Mouse (Mus musculus) brain, embryonic 14.5 days (tissue): Measurements from ENCODE around the gene Ahnak2. TPM values are rescaled to one million over a fixed set of nuclear protein-coding genes. Genes with fewer than 3 reads are reported as not detected.
A peak's percentile ranks its signal among the peaks of the same experiment; 100 is the strongest.

Experiments
- DNase-seq: peaks from one replicate; pipeline ENCODE4 v3.0.0-alpha.2; 2011; ENCODE audit warnings: low read depth
- CTCF ChIP-seq: fragments of 200-500 bp; IDR thresholded peaks from 2 replicates; pipeline ENCODE4 v1.5.1; 2012; ENCODE audit warnings: inconsistent platforms, mild to moderate bottlenecking, moderate library complexity, borderline replicate concordance; ENCODE audit not compliant: insufficient read depth, insufficient read length; ENCODE audit errors: extremely low read depth
- POLR2A ChIP-seq: fragments of 200-500 bp; IDR thresholded peaks from 2 replicates; pipeline ENCODE4 v1.6.1; 2012; ENCODE audit warnings: mild to moderate bottlenecking, inconsistent platforms, borderline replicate concordance; ENCODE audit not compliant: poor library complexity, insufficient read depth, insufficient read length, severe bottlenecking; ENCODE audit errors: extremely low read depth
- polyA plus RNA-seq: library from polyadenylated mRNA; depleted of rRNA; stranded (reverse); fragments of >200 nt; gene quantifications from 2 replicates; pipeline ENCODE4 v1.2.3, GENCODE M21; 2012

The Ahnak2 gene
- polyA plus RNA-seq, 1 experiment = 1.6 TPM

DNA sequence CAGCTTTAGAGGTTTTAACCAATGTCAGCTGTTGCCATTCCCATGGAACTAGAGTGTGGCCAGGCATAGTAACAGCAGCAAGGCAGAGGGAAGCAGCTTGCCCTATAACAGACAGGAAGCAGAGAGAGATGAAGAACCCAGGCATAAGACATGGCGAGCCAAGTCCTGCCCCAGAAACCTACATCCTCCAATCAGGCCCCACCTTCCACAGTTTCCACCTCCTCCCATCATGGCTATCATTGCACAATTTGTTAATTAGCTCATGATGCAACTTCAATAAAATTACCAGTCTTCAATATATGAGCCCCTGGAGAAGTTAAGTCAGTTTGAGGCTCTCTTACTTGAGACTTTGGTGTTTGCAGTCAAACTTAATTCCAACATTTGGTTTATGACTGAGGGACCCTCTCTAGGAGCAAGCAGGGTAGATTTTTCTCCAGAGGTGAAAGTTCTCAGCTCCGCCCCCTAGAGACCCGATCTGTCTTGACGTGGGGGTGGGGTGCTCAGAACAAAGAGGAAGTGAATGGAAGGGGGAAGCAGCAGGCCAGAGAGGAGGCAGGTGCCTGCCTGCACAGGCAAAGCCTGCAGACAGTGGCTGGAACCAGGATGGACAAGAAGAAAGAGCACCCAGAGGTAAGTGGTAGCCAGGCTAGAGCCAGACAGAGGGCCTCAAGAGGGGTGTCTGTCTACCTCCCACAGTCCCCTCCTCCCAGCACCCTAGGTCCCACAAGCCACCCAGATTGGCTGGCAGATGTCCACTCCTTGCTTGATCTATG, 42.1 kb downstream of the Ahnak2 start, which contains the start of gene Pld4:
Gene Pld4, plus strand, starts transcription at position 502 of the 773 bp plus-strand sequence.
- TF ChIP-seq CTCF = no peak
- TF ChIP-seq POLR2A = no peak
- DNase-seq = no peak

DNA sequence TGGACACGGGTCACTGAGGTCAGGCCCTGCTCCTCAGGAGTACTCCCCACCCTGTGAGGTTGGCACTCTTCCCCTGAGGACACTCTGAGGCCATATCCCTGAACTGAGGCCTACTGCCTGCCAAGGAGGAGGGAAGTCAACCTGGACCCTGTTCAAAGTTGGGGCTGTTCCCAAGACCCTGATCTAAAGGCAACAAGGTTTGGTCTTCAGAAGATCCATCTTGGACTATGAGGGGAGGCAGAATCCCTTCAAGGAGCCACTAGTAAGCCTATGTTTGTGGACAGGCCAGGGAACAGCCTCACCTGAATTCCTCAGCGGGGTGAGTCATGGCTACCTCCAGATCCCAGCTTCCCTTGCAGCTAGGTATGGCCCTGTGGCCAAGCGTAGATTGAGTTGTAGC, 43.0 kb downstream of the Ahnak2 start:
- TF ChIP-seq POLR2A = no peak
- TF ChIP-seq CTCF = no peak
- no peak for DNase-seq

- TF ChIP-seq CTCF = no peak
- DNase-seq = no peak
Observed at GRCm38 (mm10) chr12:112757896-112758295, 44.6 kb downstream of the Ahnak2 start.

DNA sequence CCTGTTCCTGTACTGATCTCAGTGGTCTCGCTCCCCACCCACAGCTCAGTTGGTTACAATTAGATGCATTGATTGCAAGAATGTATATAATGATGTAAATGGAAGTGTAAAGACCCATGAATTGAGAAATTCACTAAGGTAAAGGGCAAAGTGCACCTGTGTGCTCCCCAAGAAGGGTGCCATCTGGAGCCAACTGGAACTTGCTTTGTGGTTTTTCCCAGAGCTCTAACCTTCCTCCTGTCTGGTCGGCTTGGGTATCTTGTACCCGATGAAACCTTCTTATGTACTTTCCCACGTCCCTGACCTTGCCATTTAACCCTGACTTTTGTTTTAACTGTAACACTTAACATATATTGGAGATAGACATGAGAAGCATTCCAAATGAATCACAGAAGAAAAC, 46.6 kb downstream of the Ahnak2 start:
- TF ChIP-seq CTCF (no peak), POLR2A (no peak)
- DNase-seq = no peak

DNA sequence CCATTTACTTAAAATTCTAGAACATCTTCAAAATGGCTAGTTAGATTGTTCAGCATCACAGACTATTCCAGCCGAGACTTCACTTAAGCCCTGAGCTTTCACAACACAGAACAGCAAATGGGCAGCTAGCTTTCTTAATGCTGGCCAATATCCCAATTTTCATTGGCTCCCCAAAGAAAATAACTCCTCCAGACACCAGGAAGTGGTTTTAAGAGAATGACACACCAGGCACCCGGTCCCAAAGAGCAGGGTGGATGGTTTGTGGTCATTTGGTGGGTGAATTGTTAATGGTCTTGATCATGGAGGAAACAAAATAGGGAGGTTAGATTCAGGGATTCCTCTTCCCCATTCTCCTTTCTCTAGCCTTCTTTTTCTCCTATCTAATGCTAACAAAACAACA, 50.1 kb downstream of the Ahnak2 start:
- no peak for TF ChIP-seq CTCF
- TF ChIP-seq POLR2A = no peak
- no peak for DNase-seq

DNA sequence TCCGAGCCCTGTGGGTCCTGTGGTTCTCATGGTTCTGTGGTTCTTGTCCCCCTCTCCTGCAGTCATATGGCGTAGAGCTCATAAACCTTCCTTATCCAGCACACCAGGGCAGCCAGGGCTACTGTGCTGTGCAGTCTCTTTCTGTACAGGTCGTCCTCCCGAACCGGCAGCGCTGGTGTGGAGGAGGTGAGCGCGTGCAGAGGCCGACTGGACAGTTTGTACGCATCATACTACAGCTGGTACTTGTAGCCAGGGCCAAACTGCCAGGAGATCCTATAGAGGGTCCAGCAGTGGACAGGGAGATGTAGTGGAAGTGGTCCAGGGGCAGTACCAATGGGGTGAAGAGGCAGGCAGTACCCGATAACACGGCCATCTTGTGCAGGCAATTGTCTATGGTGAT, 51.5 kb downstream of the Ahnak2 start:
- TF ChIP-seq POLR2A = no peak
- TF ChIP-seq CTCF = no peak
- DNase-seq = no peak

- TF ChIP-seq POLR2A = no peak
- no peak for TF ChIP-seq CTCF
- no peak for DNase-seq
Observed at GRCm38 (mm10) chr12:112747606-112747970, 54.9 kb downstream of the Ahnak2 start.

DNA sequence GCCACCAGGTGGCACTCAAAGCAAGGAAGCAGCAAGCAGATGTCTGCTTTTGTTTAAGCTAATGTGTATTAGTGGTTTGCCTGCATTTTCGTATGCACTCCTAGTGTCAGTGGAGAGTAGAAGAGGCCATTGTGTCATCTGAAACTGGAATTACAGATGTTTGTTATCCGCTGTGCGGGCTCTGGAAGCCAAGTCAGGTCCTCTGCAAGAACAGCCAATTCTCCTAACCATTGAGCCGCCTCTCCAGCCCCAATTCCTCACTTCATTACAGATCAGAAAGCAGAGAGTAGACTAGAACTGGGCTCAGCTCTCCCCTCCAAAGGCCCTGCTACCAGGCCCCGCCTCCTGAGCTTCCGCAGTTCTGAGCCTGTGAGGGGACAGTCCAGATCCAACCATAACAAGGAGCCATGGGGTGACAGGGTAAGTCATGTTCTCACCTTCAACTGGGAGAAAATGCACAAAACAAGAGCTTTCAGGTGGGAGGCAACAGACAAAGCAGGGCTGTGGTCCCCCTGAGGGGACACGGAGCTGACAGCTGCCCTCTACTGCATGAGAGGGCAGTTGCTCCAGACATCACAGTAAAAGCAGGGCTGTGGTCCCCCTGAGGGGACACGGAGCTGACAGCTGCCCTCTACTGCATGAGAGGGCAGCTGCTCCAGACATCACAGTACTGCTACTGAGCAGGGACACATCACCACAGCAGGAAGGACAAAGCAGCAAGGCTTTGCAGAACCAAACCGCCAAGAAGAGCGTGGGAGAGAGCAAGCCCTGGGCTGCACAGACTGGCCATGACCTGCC, 55.5 kb downstream of the Ahnak2 start:
- TF ChIP-seq CTCF (peak; percentile 62; the same call in 1 of the 2 replicates), POLR2A (no peak)
- peak; percentile 93 for DNase-seq

DNA sequence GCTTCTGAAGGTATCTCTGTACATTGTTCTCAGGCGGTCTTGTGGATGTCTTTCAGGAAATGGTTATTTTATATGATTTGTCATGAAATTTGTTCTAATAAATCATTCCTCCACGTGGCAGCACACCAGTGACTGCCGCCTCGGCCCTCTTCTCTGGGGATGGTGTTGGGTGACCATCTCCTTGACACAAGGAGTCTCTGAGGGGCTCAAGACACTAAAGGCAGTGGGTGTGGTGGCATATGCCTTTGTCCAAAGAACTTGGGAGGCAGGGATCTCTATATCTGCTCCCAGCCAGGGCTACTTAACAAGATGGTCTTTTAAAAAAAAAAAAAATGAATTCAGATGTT, 56.0 kb downstream of the Ahnak2 start:
- no peak for DNase-seq
- TF ChIP-seq CTCF = no peak
- no peak for TF ChIP-seq POLR2A

DNA sequence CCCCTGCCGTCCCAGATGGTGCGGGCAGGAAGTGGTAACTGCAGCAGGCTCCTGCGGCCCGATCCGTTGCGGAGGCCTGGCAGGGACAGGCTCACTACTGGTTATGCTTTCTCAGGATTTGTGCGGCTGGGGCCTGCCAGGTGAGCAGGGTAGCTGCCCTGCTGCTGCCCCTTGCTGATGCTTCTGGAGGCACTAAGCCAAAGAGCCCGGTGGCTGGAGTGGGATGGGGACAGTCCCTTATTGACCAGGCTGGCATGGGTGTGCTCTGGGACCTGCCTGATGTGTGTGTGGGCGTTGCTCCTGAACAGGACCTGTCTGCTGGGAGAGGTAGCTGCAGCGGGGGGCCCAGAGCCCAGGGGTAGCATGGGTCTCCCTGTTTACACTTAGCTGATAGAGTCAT, 56.7 kb downstream of the Ahnak2 start:
- TF ChIP-seq CTCF (no peak), POLR2A (no peak)
- DNase-seq = no peak

GRCm38 (mm10) chr12:112744891-112745580, 57.4 kb downstream of the Ahnak2 start:
- no peak for DNase-seq
- TF ChIP-seq CTCF = no peak
- TF ChIP-seq POLR2A = no peak
